In the genomic region with DNA sequence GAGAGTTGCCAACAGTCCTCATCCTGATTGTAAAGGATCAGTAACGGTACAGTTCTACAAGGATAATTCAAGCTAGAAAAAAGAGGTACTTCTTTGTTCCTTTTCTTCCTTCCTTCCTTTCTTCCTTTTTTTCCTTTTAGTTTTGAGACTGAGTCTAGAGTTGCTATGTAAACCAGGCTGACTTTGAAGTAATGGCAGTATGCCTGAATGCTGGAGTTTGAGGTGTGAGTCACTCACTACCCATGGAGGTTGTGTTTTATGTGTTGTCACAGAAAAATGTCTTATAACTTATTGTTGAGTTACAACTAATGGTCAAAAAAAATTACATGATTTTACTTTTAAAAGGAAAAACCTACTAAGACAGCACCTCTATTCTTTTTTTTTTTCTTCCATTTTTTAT, we compare ENCODE assay signal across 11 mouse cellular contexts. TPM values are rescaled to one million over a fixed set of nuclear protein-coding genes. Genes with fewer than 3 reads are reported as not detected.
A peak's percentile ranks its signal among the peaks of the same experiment; 100 is the strongest.
DNase-seq lines count a peak whose midpoint lies in the region.
"Had no signal": no experiment of that assay in that cellular context is flagged by ENCODE, and none has a peak within 500 bp of the region (broad histone marks: within the 10 kb centered on the region; RNA-seq: fewer than 3 reads in every experiment).

No protein-coding gene starts in this region.

- peak; percentile 55 for DNase-seq in adrenal gland, adult 2 months
- DNase-seq in adrenal gland, adult 8-10 months: no peak
- peak; percentile 89 for DNase-seq in 3T3-L1 (ENCODE audit: low read depth, low spot score)
- DNase-seq in brain, adult 2 months (ENCODE audit: low read depth, low spot score): peak; percentile 54
- peak; percentile 8 for DNase-seq in telencephalon, adult 2 months (ENCODE audit: low read depth, low spot score)
- no peak for DNase-seq in layer of hippocampus, postnatal 10 days (ENCODE audit: low spot score in 2 of 2)
- no peak for DNase-seq in layer of hippocampus, postnatal 25 days (ENCODE audit: extremely low spot score in 1 of 2, low spot score in 1 of 2)
- DNase-seq: cerebellum, adult 9-11 months; cerebellum, postnatal 36 days; gastrocnemius, adult 2 months; gastrocnemius, postnatal 25 days had no signal

RNA-seq across cellular contexts. Expression of a gene that starts 7.6 kb away (rescaled TPM):
- total RNA-seq in adrenal gland, adult 2 months (2021): 100 to 1,000 TPM; 116 to 192 TPM
- 8.8 and 8.9 TPM in 2 replicates for polyA plus RNA-seq in adrenal gland, adult 2 months (2012; rRNA removed)
- total RNA-seq in adrenal gland, adult 8-10 months (2022): 100 to 1,000 TPM; 109 to 148 (median 123) TPM
- total RNA-seq in layer of hippocampus, postnatal 10 days (2021): 100 to 1,000 TPM; 137 to 141 TPM
- 100 to 1,000 TPM in 1 of 2 experiments, 10 to 100 TPM in 1; 99.5 to 136 TPM for total RNA-seq in layer of hippocampus, postnatal 25 days (2021)

Comparison
In these comparisons a context has a peak if more than half of its experiments do, and no peak if none do; other contexts are left out.
1. DNase-seq: peak in adrenal gland, adult 2 months (single experiment), 3T3-L1 (single experiment), brain, adult 2 months (single experiment) and telencephalon, adult 2 months (single experiment); none in adrenal gland, adult 8-10 months (single experiment), layer of hippocampus, postnatal 10 days (0 of 2) and layer of hippocampus, postnatal 25 days (0 of 2).